Mouse (Mus musculus) adrenal gland, adult 8-10 months (tissue): ENCODE measurements around the gene Eif4g3. TPM values are rescaled to one million over a fixed set of nuclear protein-coding genes. Genes with fewer than 3 reads are reported as not detected.
"Not testable (repeated sequence)": the region's sequence is repeated elsewhere in the genome, so short reads cannot be mapped to it uniquely, and the experiment has no call there.

Source experiments
- DNase-seq: peaks from one replicate; pipeline ENCODE4 v3.0.0; 2022
- total RNA-seq, 4 experiments: library from RNA; stranded (reverse); gene quantifications; 2 replicates each; pipeline ENCODE4 v1.2.4; 2022

Eif4g3 gene
- 100 to 1,000 TPM in 3 of 4 experiments, 10 to 100 TPM in 1; 97.4 to 133 (median 119) TPM for total RNA-seq

DNA sequence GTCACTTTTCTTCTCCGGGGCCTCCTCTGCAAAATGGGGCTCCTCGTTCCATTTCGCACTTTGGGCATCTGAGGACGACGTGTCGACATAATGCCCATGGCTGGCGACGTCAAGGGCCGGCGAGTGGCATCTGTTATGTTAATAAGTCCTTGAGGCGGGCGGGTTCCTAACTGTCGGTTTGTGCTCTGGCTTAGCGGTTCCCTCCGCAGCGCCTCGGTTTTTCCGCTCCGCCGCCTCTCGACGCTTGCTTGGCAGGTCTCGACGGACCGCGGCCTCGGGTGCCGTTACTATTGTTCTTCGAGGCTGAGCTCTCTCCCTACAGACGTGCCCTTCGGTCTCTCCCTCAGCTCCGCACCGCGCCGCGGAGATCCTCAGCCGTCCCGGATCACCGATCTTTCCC is at the start of gene Eif4g3:
Gene Eif4g3 (plus strand): TSS at position 133 of the 400 bp plus-strand sequence.
- DNase-seq: no peak

DNA sequence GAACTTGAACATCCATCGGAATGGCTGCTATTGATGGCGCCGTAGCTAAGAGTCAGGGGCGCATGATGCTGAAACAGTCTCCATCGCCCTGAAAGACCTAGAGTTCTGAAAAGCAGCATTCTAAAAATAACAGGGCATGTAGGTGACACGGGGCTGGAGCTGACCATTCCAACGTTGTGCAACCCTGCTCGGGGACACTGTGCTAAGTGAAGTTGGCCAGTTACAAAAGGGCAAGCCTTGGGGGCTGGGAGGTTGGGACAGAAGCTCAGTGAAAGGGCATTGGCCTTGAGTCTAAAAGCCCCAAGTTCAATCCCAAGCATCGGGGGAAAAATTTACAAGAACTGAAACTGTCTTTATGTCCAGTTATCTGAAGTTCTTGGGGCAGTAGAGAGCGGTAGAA is 49.3 kb upstream of the Eif4g3 start:
- peak; percentile 57 for DNase-seq

DNA sequence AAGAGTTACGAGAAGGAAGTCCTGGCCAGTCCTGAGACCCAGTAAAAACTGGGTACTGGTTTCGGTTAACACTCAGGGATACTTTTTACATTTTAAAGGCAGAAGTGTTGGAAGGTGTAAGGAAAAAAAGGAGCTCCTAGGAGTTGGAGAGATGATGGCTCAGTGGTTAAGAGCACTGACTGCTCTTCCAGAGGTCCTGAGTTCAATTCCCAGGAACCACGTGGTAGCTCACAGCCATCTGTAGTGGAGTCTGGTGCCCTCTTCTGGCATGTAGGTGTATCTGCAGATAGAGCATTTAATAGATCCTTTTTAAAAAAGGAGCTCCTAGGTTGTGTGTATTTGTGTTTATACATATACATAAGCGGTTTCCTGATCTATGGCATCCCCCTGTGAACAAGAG is 47.4 kb upstream of the Eif4g3 start:
- DNase-seq: no peak

DNA sequence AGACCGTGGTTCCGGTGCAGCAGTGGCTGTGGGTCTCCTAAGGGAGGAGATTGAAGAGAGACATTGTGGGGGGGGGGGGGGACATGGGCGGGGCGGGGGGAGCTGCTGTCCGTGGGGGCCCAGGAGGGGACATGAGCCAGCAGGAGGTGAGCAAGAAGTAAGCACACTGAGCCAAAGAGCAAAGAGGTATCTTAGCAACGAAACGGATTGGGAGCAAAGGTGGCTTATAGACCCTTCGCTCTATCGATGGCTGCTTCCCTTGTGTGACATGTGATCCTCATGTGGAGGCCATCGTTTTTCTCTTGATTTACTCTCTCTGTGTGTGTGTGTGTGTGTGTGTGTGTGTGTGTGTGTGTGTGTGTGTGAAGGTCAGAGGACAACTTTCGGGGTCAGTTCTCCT is 46.4 kb upstream of the Eif4g3 start:
- no peak for DNase-seq

DNA sequence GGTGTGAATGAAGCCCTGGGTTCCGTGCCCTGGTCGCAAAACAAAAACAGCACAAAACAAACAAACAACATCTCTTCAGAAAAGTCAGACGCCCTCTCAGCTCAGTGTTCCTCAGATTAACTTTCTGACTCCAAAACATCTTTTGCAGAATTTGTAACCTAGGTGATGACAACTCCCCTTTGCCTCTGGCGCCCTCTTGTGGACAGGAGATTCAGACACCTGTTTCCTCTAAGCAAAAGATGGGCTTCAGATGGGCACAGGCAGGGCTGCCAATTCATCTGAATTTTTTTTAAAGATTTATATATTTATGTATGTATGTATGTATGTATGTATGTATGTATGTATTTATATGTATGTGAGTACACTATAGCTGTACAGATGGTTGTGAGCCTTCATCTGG is 40.0 kb upstream of the Eif4g3 start:
- DNase-seq: no peak

DNA sequence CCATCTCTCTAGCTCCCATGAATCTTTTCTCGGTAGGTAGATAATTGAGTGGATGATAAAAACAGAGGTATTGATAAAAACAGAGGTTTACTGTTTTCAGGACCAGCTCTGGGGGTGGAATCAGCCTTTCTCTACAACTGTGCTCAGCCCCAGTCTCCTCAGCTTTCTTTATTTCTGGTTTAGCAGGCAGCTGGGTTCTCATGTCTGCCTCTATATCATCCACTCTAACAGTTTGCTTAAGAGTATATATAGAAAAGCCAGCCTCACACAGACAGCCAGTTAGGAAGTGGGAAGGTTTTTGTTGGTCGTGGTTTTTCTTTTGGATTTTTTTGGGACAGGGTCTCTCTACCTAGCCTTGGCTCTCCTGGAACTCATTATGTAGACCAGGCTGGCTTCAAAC is 38.6 kb upstream of the Eif4g3 start:
- no peak for DNase-seq

DNA sequence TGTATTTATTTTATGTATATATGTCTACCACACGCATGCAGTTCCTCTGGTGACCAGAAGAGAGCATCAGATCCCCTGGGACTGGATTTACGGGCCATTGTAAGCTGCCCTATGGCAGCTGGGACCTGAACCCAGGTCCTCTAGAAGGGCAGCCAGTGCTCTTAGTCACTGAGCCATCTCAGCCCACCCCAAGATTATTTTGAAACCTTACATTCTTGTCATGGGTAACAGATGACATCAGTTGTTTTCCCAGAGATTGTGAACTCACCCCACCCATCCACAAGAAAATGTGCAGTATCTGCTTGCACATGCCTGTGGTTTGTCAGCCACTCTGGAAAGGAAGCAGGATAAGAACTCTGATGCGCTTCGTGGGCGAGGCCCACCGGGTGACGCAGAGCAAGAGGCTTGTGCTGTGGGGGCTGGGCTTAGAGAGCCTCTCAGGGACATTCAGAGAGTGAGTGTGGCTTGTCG is 37.9 kb upstream of the Eif4g3 start:
- no peak for DNase-seq

DNA sequence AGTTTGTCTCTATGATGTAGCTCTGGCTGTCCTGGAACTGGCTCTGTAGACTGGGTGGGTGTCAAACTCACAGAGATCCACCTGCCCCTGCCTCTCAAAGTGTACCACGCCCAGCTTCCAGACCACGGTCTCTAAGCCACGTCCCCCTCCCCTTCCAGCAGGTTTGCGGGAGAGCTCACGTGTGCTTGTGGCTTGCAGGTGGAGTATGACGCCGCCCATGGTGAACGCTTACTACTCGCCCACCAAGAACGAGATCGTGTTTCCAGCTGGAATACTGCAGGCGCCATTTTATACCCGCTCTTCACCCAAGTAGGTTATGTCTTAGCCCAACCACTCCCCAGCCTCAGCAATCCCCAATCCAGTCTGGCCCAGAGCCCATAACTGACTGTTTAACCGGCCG is 36.6 kb upstream of the Eif4g3 start:
- DNase-seq: no peak

DNA sequence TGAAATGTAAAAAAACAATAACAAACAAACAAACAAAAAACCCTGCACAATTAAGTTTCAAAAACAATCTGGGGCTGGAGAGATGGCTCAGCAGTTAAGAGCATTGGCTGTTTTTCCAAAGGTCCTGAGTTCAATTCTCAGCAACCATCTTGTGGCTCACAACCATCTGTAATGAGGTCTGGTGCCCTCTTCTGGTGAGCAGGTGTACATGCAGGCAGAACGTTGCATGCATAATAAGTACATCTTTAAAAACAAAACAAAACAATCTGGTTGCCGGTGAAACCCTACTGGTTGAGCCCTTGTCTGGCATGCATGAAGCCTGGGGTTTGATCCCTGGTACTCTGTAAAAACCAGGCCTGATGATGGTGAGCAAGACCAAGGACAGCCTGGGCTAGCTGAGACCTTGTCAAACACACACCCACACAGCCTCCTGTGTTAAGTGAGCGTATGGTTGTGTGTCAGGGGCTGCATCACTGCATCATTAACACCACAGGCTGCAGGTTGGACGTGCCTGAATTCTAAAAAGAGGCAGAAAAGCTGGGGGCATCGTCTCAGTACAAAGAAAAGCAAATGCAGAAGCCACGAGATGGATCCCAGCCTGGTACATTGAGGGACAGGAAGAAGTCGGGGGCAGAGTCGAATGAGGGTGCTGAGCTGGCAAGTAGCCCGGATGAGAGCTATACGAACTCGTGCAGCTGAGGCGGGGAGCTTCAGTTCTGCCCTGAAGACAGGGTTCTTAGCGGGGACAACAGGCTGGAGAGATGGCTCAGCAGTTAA is 32.7 kb upstream of the Eif4g3 start:
- no peak for DNase-seq

DNA sequence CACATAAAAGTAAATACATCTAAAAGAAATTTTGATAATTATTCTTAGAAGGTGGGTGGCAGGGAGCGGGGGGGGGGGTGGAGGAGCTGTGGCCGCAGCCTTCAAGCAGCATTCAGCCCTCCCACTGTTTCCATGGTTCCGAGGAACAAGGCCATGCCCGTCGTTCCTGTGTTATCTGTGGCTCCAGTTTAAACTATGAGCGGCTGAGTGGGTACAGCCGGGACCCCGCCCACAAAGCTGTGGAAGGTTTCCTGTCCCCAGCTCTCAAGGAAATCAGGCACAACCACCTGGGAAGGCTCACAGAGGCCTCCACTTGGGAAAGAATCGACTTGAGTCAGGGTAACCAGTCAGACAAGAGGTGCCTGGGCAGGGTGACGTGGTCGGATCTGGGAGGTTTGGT is 32.1 kb upstream of the Eif4g3 start:
- DNase-seq: no peak

DNA sequence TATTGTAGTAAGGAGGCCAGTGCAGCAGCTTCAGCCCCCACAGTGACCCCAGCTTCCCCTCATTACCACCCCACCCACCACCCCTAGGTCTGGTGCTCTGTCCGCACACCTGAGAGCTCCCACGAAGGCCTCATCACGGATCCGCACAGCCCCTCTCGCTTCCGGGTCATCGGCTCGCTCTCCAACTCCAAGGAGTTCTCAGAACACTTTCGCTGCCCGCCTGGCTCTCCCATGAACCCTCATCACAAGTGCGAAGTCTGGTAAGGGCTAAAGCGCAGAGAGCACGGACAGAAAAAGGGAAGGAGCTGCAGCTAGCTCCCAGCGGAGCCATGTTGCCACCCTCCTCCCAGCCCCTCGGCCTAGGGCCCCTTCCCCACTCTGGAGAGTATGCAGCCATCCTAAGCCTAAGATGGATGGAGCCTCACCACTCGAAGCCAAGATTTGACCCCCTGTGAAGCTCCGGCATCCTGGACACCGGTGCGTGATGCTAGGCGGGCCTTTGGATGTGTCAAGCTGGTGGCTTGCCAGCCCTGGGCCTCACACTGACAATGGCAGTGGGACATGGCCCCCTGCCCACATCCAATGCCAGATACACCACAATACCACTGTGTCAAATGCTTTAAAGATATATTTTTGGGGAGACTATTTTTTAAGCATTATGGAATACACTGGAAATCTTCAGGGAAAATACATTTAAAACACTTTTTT is 30.0 kb upstream of the Eif4g3 start:
- DNase-seq: no peak

DNA sequence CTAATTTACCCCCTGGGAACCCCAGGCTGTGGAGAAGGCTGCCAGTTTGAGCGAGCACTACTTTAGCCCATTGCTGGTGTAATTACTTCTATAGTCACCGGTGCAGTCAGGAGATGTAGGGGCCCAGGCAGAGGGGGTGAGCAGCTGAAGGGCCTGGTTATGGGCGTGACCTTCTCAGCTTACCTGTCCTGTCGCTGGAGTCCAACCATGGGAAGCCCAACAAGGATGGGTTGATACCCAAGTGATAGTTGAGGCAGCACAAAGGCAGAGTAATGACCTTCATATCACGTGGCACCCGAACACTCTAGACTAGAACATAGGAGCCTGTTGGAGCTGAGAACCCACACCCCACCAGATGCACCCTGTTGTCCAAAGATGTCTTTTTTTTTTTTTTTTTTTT is 29.4 kb upstream of the Eif4g3 start:
- DNase-seq: no peak

DNA sequence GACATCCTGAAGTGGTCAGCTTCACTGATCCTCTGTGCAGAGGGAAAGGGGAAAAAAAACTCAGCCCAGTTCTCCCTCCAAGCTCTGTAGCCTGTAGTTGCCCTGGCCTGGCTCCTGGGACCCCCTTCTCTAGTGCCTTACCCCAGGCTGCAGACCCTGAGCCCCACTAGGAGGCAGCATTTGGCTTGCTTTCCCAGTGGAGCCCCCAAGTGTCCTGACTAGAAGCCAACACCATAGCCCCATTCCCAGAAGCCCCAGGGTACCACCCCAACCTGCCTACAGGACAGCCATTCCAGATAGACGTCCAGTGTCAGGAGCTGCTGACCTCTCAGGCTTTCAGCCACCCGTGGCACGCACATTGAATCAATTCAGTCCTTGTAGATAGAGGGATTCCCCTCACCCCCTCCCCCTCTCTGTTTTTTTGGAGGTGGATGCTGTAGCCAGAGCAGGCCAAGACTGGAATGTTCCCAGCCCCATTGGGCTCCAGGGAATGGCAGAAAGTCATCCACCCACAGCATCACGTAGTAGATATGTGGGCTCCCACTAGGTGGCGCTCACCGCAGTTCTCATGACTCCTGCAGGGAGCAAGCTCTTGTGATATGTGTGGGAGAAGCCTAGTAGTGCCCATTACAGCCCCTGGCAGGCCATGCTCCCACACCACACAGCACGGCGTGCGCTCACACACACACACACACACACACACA is 28.8 kb upstream of the Eif4g3 start:
- DNase-seq: peak; percentile 55

DNA sequence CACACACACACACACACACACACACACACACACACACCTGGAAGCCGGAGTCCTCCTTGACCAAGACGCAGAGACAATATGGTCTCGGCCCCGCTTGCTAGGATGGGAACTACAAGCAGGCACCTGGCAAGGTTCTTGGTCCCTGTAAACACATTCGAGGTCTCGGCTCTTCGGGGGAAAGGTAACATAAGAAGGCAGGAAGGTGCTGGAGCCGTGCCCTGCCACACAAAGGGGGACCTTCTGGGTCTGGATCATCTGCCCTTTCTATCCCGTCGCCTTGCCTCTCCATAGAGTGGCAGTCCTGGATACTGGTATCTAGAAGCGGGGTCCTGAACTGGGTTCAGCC is 28.3 kb upstream of the Eif4g3 start:
- DNase-seq: no peak

DNA sequence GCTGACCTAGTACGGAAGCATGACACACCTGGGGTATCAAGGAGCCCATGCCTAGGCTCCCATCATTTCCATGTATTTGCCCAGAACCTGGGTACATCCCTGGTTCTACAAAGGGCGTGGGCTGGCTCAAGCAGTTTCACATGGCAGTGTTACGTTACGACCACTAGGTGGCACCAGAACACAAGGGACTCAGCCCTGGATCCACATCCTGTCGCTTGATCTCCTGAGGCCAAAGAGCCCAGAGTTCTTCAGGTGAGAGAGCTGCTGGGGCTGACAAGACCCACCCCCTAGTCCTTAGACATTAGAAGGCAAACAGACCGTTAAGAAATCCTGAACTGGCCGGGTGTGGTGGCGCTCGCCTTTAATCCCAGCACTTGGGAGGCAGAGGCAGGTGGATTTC is 24.6 kb upstream of the Eif4g3 start:
- peak; percentile 65 for DNase-seq

DNA sequence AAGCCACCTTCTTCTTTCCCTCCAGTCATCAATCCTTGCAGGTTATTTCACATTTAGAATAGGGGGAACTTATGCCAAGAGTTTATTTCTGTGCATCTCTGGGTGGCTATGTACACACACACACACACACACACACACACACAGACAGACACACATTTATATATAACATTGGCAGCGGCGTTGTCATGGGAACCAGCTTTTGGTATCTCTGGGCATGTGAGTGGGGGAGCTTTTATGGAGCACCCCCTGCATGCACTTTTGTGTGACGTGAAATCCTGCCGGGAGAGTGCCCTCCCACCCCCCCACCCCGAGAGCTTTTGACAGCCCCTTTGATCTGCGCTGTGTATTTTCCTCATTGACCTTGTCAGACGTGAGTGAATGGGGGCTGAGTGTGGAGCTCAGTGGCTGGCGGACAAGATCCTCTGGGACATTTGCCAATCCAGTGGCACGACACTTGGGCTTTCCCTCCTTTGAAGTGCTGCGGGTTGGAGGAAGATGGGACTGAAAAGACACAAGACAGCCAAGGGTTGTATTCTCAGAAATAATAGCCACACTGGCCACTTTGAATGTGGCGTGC is 22.1 kb upstream of the Eif4g3 start:
- DNase-seq: not testable (repeated sequence)

DNA sequence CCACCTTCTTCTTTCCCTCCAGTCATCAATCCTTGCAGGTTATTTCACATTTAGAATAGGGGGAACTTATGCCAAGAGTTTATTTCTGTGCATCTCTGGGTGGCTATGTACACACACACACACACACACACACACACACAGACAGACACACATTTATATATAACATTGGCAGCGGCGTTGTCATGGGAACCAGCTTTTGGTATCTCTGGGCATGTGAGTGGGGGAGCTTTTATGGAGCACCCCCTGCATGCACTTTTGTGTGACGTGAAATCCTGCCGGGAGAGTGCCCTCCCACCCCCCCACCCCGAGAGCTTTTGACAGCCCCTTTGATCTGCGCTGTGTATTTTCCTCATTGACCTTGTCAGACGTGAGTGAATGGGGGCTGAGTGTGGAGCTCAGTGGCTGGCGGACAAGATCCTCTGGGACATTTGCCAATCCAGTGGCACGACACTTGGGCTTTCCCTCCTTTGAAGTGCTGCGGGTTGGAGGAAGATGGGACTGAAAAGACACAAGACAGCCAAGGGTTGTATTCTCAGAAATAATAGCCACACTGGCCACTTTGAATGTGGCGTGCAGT is 17.9 kb upstream of the Eif4g3 start:
- DNase-seq: not testable (repeated sequence)

DNA sequence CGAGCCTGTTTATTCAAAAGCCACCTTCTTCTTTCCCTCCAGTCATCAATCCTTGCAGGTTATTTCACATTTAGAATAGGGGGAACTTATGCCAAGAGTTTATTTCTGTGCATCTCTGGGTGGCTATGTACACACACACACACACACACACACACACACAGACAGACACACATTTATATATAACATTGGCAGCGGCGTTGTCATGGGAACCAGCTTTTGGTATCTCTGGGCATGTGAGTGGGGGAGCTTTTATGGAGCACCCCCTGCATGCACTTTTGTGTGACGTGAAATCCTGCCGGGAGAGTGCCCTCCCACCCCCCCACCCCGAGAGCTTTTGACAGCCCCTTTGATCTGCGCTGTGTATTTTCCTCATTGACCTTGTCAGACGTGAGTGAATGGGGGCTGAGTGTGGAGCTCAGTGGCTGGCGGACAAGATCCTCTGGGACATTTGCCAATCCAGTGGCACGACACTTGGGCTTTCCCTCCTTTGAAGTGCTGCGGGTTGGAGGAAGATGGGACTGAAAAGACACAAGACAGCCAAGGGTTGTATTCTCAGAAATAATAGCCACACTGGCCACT is 13.7 kb upstream of the Eif4g3 start:
- not testable (repeated sequence) for DNase-seq

DNA sequence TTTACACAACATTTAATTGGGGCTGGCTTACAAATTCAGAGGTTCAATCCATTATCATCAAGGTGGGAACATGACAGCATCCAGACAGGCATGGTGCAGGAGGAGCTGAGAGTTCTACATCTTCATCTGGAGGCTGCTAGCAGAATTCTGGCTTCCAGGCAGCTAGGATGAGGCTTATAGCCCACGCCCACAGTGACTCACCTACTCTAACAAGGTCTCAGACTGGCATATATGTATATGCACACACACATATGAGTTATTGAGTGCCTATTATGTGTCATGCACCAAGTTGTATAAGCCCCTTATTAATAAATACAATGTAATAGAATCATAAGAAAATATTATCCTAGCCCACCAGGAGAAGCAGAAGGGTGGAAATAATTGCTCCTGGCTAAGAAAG is 10.0 kb upstream of the Eif4g3 start:
- no peak for DNase-seq

DNA sequence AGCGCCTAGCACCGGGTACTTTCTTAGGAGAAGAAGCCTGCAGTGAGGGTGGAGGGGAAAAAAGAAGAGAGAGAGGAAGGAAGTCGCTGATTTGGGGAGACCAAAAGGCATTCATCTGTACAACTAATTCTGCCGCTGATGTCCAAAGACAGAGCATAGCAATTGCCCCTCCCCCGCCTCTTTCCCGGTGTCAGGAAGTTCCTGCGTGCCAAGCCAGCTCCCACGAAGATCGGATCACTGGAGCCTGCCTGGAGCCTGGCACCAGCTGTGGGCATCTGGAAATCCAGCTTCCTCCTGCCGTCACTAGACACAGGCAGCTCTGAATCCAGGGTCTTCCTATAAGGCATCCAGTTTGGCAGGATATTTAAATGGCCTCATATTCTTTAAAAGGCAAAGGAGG is 8.6 kb upstream of the Eif4g3 start:
- DNase-seq: no peak

DNA sequence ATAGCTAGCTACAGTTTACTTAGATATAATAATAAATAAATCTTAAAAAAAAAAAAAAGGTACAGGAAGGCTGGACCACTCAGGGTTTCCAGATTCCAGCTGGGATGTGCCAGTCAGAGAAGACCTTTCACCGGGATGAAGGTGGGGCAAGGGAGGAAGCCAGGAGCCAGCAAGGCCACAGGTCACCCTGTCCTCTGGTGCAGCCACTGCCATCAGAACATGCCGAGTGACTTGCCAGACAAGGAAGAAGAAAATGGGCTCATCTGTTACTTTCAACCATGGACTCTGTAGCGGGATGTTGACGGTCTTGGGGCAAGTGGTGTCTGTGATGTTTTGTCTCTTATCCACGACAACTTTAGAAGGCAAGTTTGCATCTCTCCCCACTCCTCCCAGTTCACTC is 8.1 kb upstream of the Eif4g3 start:
- DNase-seq: no peak

DNA sequence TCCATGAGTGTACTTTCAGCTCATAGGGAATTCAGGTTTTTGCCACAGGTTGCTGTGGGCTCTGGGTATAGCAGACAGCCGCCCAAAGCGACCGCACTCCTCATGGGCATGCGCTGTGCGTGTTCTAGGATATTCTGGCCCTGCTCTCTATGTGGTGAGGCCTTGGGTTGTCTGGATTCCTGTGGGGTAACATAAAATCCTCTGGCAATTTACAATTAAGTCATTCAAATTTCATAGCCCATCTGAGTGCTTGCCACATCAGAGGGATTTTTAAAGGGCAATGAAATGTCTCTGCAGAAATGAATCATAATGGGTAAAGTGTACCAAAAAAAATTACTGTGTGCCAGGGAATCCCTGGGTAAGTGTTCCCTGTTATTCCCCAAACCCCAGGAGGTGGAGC is 3.4 kb upstream of the Eif4g3 start:
- no peak for DNase-seq
